Mouse (Mus musculus): ENCODE data around the gene Exoc6b. TPM values are rescaled to one million over a fixed set of nuclear protein-coding genes. Genes with fewer than 3 reads are reported as not detected.

Gene Exoc6b
- polyA plus RNA-seq, 1 experiment from 2014 or later, result 11.7 TPM

GRCm38 (mm10) chr6:84964729-84965415, 104.4 kb downstream of the Exoc6b start:
- no peak for ATAC-seq (ENCODE audit: low FRiP score, low TSS enrichment)
- no peaks in the 10 kb centered on the region for H3K9me3 ChIP-seq (ENCODE audit: control insufficient read depth, low read length)
- no peak overlapping the region for H3K4me3 ChIP-seq (ENCODE audit: low read depth, low read length)
- no peaks in the 10 kb centered on the region for H3K4me1 ChIP-seq (replicated peaks; ENCODE audit: control insufficient read depth, insufficient read depth)
- H3K27ac ChIP-seq (replicated peaks), result no peak overlapping the region
- no peak overlapping the region for H3K9ac ChIP-seq (ENCODE audit: low read length)
- H3K4me2 ChIP-seq (replicated peaks; ENCODE audit: low read depth), result no peak overlapping the region
- TF ChIP-seq CTCF (IDR thresholded peaks at IDR 0.05; ENCODE audit: low read depth) (no peak), EP300 (optimal IDR thresholded peaks at IDR 0.05) (no peak)
- H3K27me3 ChIP-seq (ENCODE audit: control insufficient read depth, insufficient read depth, low read length), result no peaks in the 10 kb centered on the region
- no peaks in the 10 kb centered on the region for H3K36me3 ChIP-seq (ENCODE audit: control insufficient read depth, insufficient read depth, low read length)
- no peak for DNase-seq (ENCODE audit: low spot score)
- 75% methylated on average over 5 of the region's 5 CpGs for WGBS

- no peak for TF ChIP-seq EP300 (optimal IDR thresholded peaks at IDR 0.05)
- Histone ChIP-seq H3K4me3 (ENCODE audit: low read depth, low read length) (no peak overlapping the region), H3K9ac (ENCODE audit: low read length) (no peak overlapping the region), H3K27me3 (ENCODE audit: control insufficient read depth, insufficient read depth, low read length) (no peaks in the 10 kb centered on the region), H3K9me3 (ENCODE audit: control insufficient read depth, low read length) (no peaks in the 10 kb centered on the region), H3K36me3 (ENCODE audit: control insufficient read depth, insufficient read depth, low read length) (no peaks in the 10 kb centered on the region), H3K4me1 (replicated peaks; ENCODE audit: control insufficient read depth, insufficient read depth) (no peaks in the 10 kb centered on the region), H3K27ac (replicated peaks) (no peak overlapping the region), H3K4me2 (replicated peaks; ENCODE audit: low read depth) (no peak overlapping the region)
- WGBS, result 54% methylated on average over 1 of the region's 1 CpGs
- DNase-seq (ENCODE audit: low spot score) (no peak), ATAC-seq (ENCODE audit: low FRiP score, low TSS enrichment) (no peak)
Observed at GRCm38 (mm10) chr6:84963044-84963443, 106.3 kb downstream of the Exoc6b start.

GRCm38 (mm10) chr6:84961763-84962162, 107.5 kb downstream of the Exoc6b start:
- no peak for ATAC-seq (ENCODE audit: low FRiP score, low TSS enrichment)
- 97% methylated on average over 3 of the region's 3 CpGs for WGBS
- DNase-seq (ENCODE audit: low spot score), result no peak
- H3K9me3 ChIP-seq (ENCODE audit: control insufficient read depth, low read length), result no peaks in the 10 kb centered on the region
- H3K36me3 ChIP-seq (ENCODE audit: control insufficient read depth, insufficient read depth, low read length), result no peaks in the 10 kb centered on the region
- H3K27me3 ChIP-seq (ENCODE audit: control insufficient read depth, insufficient read depth, low read length), result no peaks in the 10 kb centered on the region
- H3K4me2 ChIP-seq (replicated peaks; ENCODE audit: low read depth), result no peak overlapping the region
- H3K27ac ChIP-seq (replicated peaks), result no peak overlapping the region
- H3K9ac ChIP-seq (ENCODE audit: low read length), result no peak overlapping the region
- no peak for TF ChIP-seq EP300 (optimal IDR thresholded peaks at IDR 0.05)
- TF ChIP-seq CTCF (IDR thresholded peaks at IDR 0.05; ENCODE audit: low read depth), result no peak
- H3K4me3 ChIP-seq (ENCODE audit: low read depth, low read length), result no peak overlapping the region
- no peaks in the 10 kb centered on the region for H3K4me1 ChIP-seq (replicated peaks; ENCODE audit: control insufficient read depth, insufficient read depth)

GRCm38 (mm10) chr6:84959520-84959919, 109.8 kb downstream of the Exoc6b start:
- Histone ChIP-seq H3K36me3 (ENCODE audit: control insufficient read depth, insufficient read depth, low read length) (no peaks in the 10 kb centered on the region), H3K4me3 (ENCODE audit: low read depth, low read length) (no peak overlapping the region), H3K9ac (ENCODE audit: low read length) (no peak overlapping the region), H3K27me3 (ENCODE audit: control insufficient read depth, insufficient read depth, low read length) (no peaks in the 10 kb centered on the region), H3K9me3 (ENCODE audit: control insufficient read depth, low read length) (no peaks in the 10 kb centered on the region), H3K27ac (replicated peaks) (no peak overlapping the region), H3K4me2 (replicated peaks; ENCODE audit: low read depth) (no peak overlapping the region), H3K4me1 (replicated peaks; ENCODE audit: control insufficient read depth, insufficient read depth) (no peaks in the 10 kb centered on the region)
- 53% methylated on average over 2 of the region's 2 CpGs for WGBS
- DNase-seq (ENCODE audit: low spot score) (no peak), ATAC-seq (ENCODE audit: low FRiP score, low TSS enrichment) (no peak)
- TF ChIP-seq CTCF (IDR thresholded peaks at IDR 0.05; ENCODE audit: low read depth), result no peak
- TF ChIP-seq EP300 (optimal IDR thresholded peaks at IDR 0.05), result no peak

- Histone ChIP-seq H3K9ac (ENCODE audit: low read length) (no peak overlapping the region), H3K27ac (replicated peaks) (no peak overlapping the region), H3K27me3 (ENCODE audit: control insufficient read depth, insufficient read depth, low read length) (no peaks in the 10 kb centered on the region), H3K4me1 (replicated peaks; ENCODE audit: control insufficient read depth, insufficient read depth) (no peaks in the 10 kb centered on the region), H3K4me2 (replicated peaks; ENCODE audit: low read depth) (no peak overlapping the region), H3K4me3 (ENCODE audit: low read depth, low read length) (no peak overlapping the region), H3K36me3 (ENCODE audit: control insufficient read depth, insufficient read depth, low read length) (no peaks in the 10 kb centered on the region), H3K9me3 (ENCODE audit: control insufficient read depth, low read length) (no peaks in the 10 kb centered on the region)
- TF ChIP-seq EP300 (optimal IDR thresholded peaks at IDR 0.05) (no peak), CTCF (IDR thresholded peaks at IDR 0.05; ENCODE audit: low read depth) (no peak)
- WGBS, result 66% methylated on average over 1 of the region's 1 CpGs
- ATAC-seq (ENCODE audit: low FRiP score, low TSS enrichment) (no peak), DNase-seq (ENCODE audit: low spot score) (no peak)
Observed at GRCm38 (mm10) chr6:84951621-84952020, 117.7 kb downstream of the Exoc6b start.

- TF ChIP-seq CTCF (IDR thresholded peaks at IDR 0.05; ENCODE audit: low read depth) (no peak), EP300 (optimal IDR thresholded peaks at IDR 0.05) (no peak)
- no peaks in the 10 kb centered on the region for H3K27me3 ChIP-seq (ENCODE audit: control insufficient read depth, insufficient read depth, low read length)
- H3K4me1 ChIP-seq (replicated peaks; ENCODE audit: control insufficient read depth, insufficient read depth), result no peaks in the 10 kb centered on the region
- DNase-seq (ENCODE audit: low spot score), result no peak
- ATAC-seq (ENCODE audit: low FRiP score, low TSS enrichment), result no peak
- H3K4me3 ChIP-seq (ENCODE audit: low read depth, low read length), result no peak overlapping the region
- 58% methylated on average over 3 of the region's 3 CpGs for WGBS
- no peak overlapping the region for H3K9ac ChIP-seq (ENCODE audit: low read length)
- no peak overlapping the region for H3K27ac ChIP-seq (replicated peaks)
- H3K9me3 ChIP-seq (ENCODE audit: control insufficient read depth, low read length), result no peaks in the 10 kb centered on the region
- no peak overlapping the region for H3K4me2 ChIP-seq (replicated peaks; ENCODE audit: low read depth)
- no peaks in the 10 kb centered on the region for H3K36me3 ChIP-seq (ENCODE audit: control insufficient read depth, insufficient read depth, low read length)
Observed at GRCm38 (mm10) chr6:84946569-84946968, 122.7 kb downstream of the Exoc6b start.

Data from stomach, postnatal 0 days (tissue).